Mouse (Mus musculus) left cerebral cortex, adult 8-10 months (tissue): ENCODE measurements at regions not wholly inside any gene's neighbourhood (a gene's known extent, or its start where the extent isn't known, plus 50 kb on each side); places are given as distances from the start of the nearest gene placed in this dataset.

Experiments used
- DNase-seq, 2 experiments: peaks; one replicate each; pipeline ENCODE4 v3.0.0; 2022; ENCODE audit warnings: low spot score in 2 of 2

DNA sequence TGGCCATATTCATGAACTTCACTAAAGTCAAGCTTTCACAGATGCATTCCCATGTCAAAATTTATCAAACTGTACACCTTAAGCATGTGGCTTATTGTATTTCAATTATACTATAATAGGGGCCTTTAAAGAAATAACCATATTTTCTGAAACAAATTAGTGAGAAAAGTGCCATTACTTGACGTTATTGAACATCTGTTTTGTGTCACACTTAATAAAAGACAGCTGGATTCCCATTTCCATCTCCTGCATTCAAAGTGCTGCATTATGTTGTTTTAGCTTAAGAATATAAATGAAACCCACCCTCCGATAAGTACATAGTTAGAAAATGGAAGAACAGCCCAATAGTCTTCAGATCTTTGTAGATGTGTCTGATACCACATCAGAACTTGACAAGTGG, 150.2 kb downstream of the Usp46 start:
- no peak for DNase-seq

GRCm38 (mm10) chr5:73919936-73920335, 148.3 kb downstream of the Usp46 start:
- no peak for DNase-seq

GRCm38 (mm10) chr5:73927534-73927933, 140.7 kb downstream of the Usp46 start:
- DNase-seq: no peak

- DNase-seq: no peak
Observed at GRCm38 (mm10) chr5:73928691-73929090, 139.5 kb downstream of the Usp46 start.

DNA sequence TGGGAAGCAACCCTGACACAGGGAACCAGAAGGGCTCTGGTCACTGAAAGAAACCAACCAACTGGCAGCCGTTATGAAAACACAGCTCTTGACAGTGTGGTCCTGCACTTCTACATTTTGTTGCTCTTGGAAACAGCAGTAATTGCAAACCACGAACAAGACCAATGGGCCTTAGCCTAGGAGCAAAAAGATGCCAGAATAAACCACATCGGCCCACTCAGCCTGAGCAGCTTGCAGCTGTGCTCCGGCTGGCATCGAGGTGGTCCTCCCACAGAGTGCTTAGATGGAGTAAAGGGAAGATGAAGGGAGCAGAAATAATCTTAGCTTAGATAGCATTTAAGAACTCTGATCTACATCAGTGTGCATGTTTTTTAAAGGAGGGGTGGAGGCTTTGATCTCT, 138.0 kb downstream of the Usp46 start:
- peak in 1 of 2 experiments; percentile 68 for DNase-seq

DNA sequence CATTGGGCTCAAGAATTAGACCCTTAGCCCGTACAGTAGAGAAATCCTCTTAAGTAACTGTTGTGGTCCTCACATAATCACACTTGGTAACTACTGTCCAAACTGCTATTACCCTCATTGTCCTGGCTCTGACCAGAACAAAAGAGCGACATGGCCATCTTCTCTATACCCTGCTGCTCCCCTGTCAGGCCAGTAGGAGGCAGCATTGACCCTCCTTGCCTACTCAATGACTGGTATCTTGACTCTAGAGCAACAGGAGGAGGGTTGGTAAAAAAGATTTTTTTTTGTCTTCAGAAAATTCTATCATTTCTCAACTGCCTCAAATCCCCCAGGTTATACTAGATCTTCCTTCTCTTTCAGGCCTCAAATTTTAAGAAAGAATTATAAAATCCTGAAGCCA, 130.4 kb downstream of the Usp46 start:
- no peak for DNase-seq

GRCm38 (mm10) chr5:73938450-73938849, 129.8 kb downstream of the Usp46 start:
- DNase-seq: no peak

GRCm38 (mm10) chr5:73942950-73943349, 125.3 kb downstream of the Usp46 start:
- no peak for DNase-seq

- DNase-seq: no peak
Observed at GRCm38 (mm10) chr5:73945671-73946070, 122.6 kb downstream of the Usp46 start.

DNA sequence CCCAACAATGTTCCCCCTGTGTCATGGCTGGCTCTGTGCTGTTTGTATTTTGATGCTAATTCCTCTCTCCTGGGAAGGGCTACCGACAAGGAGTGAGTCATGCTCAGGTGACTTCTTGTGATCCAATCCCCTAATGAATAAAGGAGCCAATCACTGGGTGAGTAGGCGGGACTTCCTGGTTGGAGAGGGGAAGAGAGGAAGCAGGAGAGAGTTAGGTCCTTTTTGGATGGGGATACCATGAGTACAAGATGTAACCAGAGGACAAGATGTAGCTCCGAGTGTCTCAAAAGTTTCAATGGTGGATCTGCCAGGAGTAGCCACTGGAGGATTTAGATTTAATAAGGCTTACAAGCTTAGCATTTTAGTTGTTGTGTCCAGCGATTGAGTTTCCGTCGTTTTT, 122.1 kb downstream of the Usp46 start:
- DNase-seq: no peak

DNA sequence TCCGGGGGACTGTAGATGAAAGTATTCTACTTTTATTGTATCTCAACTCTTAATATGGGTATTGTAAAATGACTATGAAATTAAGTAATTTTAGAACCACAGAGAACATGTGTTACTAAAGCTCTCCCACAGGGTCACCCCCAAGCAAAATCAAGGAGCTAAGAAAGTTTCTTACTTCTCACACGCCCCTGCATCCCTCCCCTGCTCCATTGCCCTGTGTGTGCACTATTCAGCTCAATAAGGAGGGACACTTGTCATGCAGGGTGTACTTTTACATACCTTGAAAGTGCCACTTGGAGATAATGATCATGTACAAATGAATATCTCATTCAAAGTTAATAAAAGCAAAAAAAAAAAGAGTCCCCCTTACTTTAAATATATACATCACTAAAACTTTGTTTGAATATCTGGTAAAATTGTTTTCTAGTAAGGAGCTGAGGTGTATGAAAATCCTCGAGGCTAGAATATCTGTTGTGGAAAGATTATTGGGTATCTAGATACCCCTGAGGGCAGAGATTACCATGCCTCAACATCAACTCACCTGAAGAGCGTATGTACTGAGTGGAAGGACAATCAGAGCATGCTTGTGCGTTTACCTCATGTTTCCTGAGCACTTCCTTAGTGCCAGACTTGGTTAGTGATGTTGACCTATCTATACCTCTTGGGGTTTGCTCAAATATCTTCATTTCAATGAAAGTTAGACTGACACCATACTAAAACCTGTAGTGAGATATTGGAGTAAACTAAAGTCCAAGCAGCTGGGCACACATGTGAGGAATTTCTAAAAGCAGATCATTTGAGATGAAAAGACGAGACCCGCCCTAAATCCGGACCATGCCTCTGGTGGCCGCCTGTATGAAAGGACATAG, 120.0 kb downstream of the Usp46 start:
- DNase-seq: no peak
